Mouse (Mus musculus) Patski (cell line): ENCODE results near the gene Emsy. TPM values are rescaled to one million over a fixed set of nuclear protein-coding genes. Genes with fewer than 3 reads are reported as not detected.

Experiments
- ATAC-seq: fragments of 100-300 bp; one replicate; pipeline ENCODE4 v1.8.0; 2021
- CTCF ChIA-PET: fragments of 350-600 bp; sonication (Branson Sonifier 250); formaldehyde crosslinking; loops from one replicate; lab custom pipeline; 2022; ENCODE audit warnings: inconsistent platforms; lab: Charles Lee
- POLR2A ChIA-PET: fragments of 350-600 bp; sonication (Branson Sonifier 250); formaldehyde crosslinking; loops from one replicate; lab custom pipeline; 2022; ENCODE audit warnings: antibody characterized with exemption, inconsistent platforms; lab: Charles Lee
- DNase-seq: peaks from one replicate; pipeline ENCODE4 v3.0.0-alpha.2; 2011; ENCODE audit warnings: low read depth, low spot score
- H3K27me3 ChIP-seq: fragments of 371-371 bp; one replicate; pipeline ENCODE4 v1.5.1; 2021
- CTCF ChIP-seq: fragments of 100-300 bp; IDR thresholded peaks from one replicate; pipeline ENCODE4 v1.5.1; 2021
- in situ Hi-C: fragments of 300-500 bp; cut with MboI; formaldehyde crosslinking; loops from 3 replicates; pipeline ENCODE4 v1.11.1; 2018; ENCODE audit warnings: low pct_unique_long_range_greater_than_20kb, mixed read lengths
- polyA plus RNA-seq: library from polyadenylated mRNA; unstranded; gene quantifications from one replicate; pipeline ENCODE4 v1.2.3, GENCODE M21; 2021

Emsy gene
- polyA plus RNA-seq, 1 experiment from 2014 or later, result 30.3 TPM

DNA sequence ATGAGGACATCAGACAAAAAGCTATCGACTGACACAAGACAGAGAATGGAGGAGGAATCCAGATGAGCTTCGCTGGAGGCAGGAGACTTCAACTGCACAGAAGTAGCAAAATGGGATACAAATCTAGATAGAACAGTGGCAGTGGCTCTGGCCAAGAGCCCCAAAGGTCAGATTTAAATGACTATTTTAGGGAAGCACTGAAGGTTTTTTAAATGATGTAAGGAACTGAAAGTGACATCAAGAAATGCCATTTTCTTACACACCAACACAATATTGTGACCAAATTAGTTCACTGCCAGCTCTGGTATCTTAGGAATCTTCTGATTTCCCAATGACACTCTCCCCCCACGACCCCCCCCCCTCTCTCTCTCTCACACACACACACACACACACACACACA lies 72.0 kb downstream of the Emsy start:
- DNase-seq, result no peak
- TF ChIP-seq CTCF, result no peak
- in situ Hi-C loops, result loop anchor here (5.0 kb wide), 1 partner anchor 102 kb away; no protein-coding TSS in a partner anchor
- H3K27me3 ChIP-seq, result no peaks in the 10 kb centered on the region
- ChIA-PET POLR2A (interaction anchor here (0.6 to 1.5 kb wide), 2 partner anchors 13 to 111 kb away, joined by 3 read pairs; no protein-coding TSS in a partner anchor), CTCF (interaction anchor here (1.0 to 1.4 kb wide), 3 partner anchors 13 to 237 kb away, joined by 3 to 4 read pairs (median 3); no protein-coding TSS in a partner anchor)
- no peak for ATAC-seq

DNA sequence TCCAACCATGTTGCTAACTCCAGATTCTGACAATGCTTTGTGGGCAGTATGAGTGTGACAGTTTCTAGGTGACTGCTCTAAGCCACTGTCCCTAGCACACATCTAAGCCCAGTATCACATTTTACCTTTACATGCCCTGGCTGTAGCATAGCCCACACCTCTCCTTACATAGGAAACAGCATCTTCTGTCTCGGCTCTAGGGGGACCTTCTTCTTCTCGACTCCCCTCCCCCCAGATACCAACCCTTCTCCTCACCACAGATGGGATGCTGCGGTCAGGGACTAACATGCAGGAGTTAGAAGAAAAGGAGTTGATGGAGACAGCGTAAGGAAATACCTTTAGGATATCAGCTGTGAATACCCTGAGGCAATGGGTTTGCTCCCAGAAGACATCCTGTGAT lies 75.3 kb downstream of the Emsy start:
- no peak for TF ChIP-seq CTCF
- ChIA-PET POLR2A (no interaction called here), CTCF (no interaction called here)
- H3K27me3 ChIP-seq, result no peaks in the 10 kb centered on the region
- in situ Hi-C loops, result loop anchor here (5.0 kb wide), 1 partner anchor 99 kb away; no protein-coding TSS in a partner anchor
- no peak for ATAC-seq
- DNase-seq, result no peak

DNA sequence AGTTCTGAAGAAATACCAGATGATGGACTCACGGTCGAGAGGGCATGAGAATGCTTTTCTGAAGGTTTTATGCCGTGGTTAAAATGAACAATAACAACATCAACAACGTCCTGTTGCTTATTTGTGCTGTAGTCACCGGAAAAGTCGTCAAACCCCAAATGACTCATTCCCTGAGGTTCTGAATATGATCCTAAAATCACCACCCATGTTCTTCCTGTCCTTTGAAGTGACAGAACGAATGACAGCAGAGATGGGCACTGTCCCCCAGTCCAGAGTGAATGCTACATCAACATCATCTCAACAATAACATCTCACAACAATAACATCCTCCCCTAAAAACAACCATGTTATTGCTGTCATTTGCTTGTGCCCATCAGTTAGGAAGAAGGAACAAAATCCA lies 76.1 kb downstream of the Emsy start:
- ChIA-PET POLR2A (no interaction called here), CTCF (no interaction called here)
- DNase-seq, result no peak
- no peak for ATAC-seq
- no peaks in the 10 kb centered on the region for H3K27me3 ChIP-seq
- TF ChIP-seq CTCF, result no peak
- in situ Hi-C loops, result loop anchor here (5.0 kb wide), 1 partner anchor 98 kb away; no protein-coding TSS in a partner anchor

DNA sequence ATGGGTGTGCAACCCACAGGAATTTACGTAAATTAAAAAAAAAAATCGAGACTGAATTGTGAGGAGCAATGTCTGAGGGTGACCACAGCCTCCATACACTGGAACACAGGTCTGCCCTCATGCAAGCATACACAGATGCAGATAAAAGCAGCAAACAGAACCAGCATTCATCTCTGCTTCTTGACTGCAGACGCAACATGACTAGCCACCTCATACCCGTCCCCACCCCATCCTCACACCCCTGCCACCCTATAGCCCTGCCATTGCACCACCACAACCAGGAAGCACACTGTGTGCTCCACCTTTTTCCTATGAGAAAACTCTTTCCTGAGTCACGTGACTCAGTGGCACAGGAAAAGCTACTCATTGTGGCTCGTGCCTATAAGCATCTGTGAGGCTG lies 76.9 kb downstream of the Emsy start:
- no peak for DNase-seq
- in situ Hi-C loops, result loop anchor here (5.0 kb wide), 1 partner anchor 97 kb away; no protein-coding TSS in a partner anchor
- no peaks in the 10 kb centered on the region for H3K27me3 ChIP-seq
- no peak for ATAC-seq
- TF ChIP-seq CTCF, result no peak
- ChIA-PET POLR2A (interaction anchor here (0.8 to 1.0 kb wide), 2 partner anchors 9 to 96 kb away, joined by 4 read pairs; no protein-coding TSS in a partner anchor), CTCF (no interaction called here)

DNA sequence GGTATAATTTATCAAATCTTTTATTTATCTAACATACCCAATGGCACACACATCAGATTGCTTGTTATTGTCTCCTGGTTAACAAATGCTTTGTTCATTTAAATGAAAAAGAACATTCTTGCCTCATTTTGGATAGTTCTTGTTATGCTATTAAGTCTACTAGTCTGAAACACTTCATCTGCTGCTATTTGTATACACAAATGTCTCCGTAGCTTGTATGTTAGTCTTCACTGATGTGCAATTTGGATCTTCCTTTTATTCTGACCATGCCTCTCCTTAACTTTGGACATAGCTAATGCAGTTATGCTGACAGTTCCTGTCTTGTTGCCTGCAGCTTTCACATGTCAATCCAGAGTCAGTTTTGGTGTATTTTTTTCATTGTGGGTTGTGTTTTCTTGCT lies 79.1 kb downstream of the Emsy start:
- ATAC-seq, result no peak
- no peak for DNase-seq
- in situ Hi-C loops, result no loop called here
- CTCF ChIA-PET, result interaction anchor here (0.6 kb wide), 1 partner anchor 12 kb away, joined by 3 read pairs; no protein-coding TSS in a partner anchor
- POLR2A ChIA-PET, result no interaction called here
- H3K27me3 ChIP-seq, result no peaks in the 10 kb centered on the region
- TF ChIP-seq CTCF, result no peak

DNA sequence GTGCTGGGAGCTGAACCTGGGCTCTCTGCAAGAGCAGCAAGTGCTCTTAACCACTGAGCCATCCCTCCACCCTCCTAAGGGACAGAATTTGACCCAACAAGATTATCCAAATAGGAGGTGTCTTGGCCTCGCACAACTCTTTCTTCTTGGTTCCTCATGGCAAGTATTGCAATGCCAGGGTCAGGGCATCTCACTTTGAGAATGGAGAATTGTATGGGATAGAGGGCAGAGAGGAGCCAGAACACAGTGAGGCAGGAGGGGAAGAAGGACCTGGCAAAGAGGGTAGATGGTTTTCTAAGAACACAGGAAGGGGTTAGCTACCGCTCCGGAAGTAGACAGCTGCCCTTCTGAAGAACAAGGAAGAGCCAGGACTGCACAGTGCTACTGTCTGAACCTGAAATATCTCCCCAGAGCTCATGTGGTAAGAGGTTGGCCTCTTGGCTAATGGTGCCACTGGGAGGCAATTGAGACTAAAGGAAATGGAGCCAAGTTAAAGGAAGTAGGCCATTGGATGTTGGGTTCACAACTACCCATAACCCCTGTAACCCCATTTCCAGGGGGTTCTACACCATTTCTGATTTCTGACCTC lies 80.8 kb downstream of the Emsy start:
- CTCF ChIA-PET, result interaction anchor here (1.6 kb wide), 1 partner anchor 10 kb away, joined by 5 read pairs; no protein-coding TSS in a partner anchor
- H3K27me3 ChIP-seq, result no peaks in the 10 kb centered on the region
- ATAC-seq (no peak), DNase-seq (no peak)
- POLR2A ChIA-PET, result no interaction called here
- in situ Hi-C loops, result no loop called here
- TF ChIP-seq CTCF, result no peak

DNA sequence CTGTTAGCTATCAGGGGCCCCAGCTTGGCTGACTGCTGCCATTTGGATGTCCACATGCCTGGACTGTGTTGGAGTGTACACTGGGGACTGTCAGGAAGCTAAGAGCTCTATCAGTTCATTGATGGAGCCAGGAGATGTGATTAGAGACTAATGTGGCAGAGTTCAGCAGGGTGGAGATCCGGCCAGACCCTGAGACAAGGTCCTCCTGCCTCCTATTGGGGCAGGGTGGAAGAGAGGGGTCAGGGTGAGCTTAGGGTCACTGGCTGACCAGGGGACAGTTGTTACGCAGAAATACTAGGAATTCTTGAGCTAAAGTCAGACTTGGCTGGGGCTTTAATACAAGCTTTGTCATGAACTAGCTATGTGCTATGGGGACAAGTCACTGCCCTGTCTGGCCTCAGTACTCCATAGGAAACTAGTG lies 81.8 kb downstream of the Emsy start:
- TF ChIP-seq CTCF, result no peak
- no peaks in the 10 kb centered on the region for H3K27me3 ChIP-seq
- no peak for ATAC-seq
- in situ Hi-C loops, result no loop called here
- POLR2A ChIA-PET, result no interaction called here
- no peak for DNase-seq
- CTCF ChIA-PET, result interaction anchor here (1.2 to 1.6 kb wide), 2 partner anchors 9 to 13 kb away, joined by 5 to 6 read pairs; no protein-coding TSS in a partner anchor

DNA sequence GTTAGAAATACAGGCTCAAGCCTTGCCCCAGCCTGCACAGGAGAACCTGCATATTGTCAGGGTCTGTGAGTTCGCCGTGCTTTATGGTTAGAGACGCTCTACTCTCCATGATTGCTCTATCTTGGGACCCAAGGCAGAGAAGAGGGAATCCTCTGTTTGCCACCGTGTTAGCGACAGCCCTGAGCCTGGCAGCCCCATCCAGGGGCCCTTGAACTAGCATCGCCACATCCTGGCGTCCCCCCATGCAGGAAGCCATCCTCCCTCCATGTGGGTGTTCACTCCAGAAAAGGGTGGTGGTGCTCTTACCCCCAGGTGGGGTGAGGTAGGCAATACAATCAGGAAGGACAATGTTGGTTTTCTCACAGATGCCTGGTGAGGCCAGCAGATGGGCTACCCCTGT lies 82.3 kb downstream of the Emsy start:
- DNase-seq, result no peak
- ChIA-PET CTCF (interaction anchor here (1.2 to 1.6 kb wide), 2 partner anchors 8 to 14 kb away, joined by 5 to 6 read pairs; no protein-coding TSS in a partner anchor), POLR2A (no interaction called here)
- no peak for ATAC-seq
- no peak for TF ChIP-seq CTCF
- no peaks in the 10 kb centered on the region for H3K27me3 ChIP-seq
- in situ Hi-C loops, result no loop called here

DNA sequence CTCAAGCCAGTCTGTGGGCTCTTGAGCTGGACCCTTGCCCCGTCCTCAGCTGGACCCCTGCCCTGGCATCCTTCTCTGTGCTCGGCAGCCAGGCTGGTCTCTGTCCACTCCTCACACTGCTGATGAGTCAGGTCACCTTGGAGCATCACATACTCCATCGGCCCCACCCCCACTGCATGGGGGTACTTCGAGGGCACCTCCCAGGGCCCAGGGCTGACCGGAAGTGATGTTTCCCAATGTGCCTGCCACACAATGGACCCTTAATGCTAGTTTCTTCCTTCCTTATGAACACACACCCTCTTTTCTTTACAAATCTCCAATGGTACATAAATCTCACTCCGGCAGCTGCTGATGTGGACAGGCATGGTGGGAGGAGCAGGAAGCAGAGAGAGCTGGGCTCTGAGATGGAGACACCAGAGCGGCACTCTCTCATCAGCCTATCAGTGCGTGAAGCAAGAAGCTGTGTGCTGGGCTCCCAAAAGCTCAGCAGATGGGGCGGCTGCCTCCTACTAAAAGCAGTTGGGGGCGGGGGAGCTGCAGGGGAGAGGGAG lies 83.3 kb downstream of the Emsy start:
- TF ChIP-seq CTCF, result no peak
- in situ Hi-C loops, result no loop called here
- ChIA-PET CTCF (no interaction called here), POLR2A (no interaction called here)
- H3K27me3 ChIP-seq, result no peaks in the 10 kb centered on the region
- ATAC-seq, result no peak
- DNase-seq, result no peak

DNA sequence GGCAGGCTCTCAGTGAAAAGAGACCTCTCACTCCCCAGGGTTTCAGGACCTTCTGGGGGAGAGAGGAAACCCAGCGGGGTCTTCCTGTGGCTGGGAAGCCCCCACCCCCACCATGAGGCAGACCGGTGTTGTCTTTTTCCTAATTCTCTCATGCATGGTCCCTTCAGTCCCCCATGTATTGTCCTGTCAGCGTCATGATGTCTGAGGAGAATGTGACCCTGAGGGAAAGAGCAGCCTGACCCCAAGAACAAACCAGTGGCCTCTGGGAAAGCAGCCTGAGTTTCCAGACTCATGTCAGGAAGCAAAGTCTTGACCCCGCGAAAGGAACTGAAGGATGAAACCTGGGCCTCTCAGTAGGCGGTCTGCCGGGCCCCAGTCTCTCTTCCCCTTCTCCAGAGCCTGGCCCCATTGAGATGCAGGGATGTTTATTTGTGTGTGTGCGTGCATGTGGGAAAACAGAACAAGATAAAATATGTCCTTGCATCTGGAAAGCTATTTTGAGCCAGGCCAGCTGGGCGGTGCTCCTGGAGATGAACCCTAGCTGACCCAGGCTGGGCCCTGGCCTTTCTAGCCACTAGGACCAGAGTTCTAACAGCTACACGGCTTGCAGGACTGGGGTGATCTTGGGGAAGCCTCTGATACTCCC lies 84.2 kb downstream of the Emsy start:
- POLR2A ChIA-PET, result interaction anchor here (1.4 kb wide), 1 partner anchor 12 kb away, joined by 3 read pairs; no protein-coding TSS in a partner anchor
- CTCF ChIA-PET, result interaction anchor here (1.4 to 2.0 kb wide), 2 partner anchors 13 to 16 kb away, joined by 4 to 5 read pairs; no protein-coding TSS in a partner anchor
- in situ Hi-C loops, result no loop called here
- ATAC-seq (no peak), DNase-seq (no peak)
- no peak for TF ChIP-seq CTCF
- H3K27me3 ChIP-seq, result no peaks in the 10 kb centered on the region
